Mouse (Mus musculus) forebrain, embryonic 15.5 days (tissue): ENCODE data around the gene Fam19a2. TPM values are rescaled to one million over a fixed set of nuclear protein-coding genes. Genes with fewer than 3 reads are reported as not detected.

Source experiments
- ATAC-seq: fragments of 200-750 bp; cut with Nextera tagmentation; replicated peaks from 2 replicates; pipeline ENCODE4 v1.8.0; 2017; ENCODE audit warnings: mild to moderate bottlenecking, moderate TSS enrichment, moderate library complexity
- H3K27ac ChIP-seq: fragments of 300-500 bp; sonication (generic); replicated peaks from 2 replicates; pipeline ENCODE4 v1.5.1; 2015; ENCODE audit warnings: mild to moderate bottlenecking, inconsistent platforms
- H3K27me3 ChIP-seq: fragments of 300-500 bp; sonication (generic); 2 replicates; pipeline ENCODE4 v1.6.1; 2015; ENCODE audit warnings: inconsistent platforms
- H3K36me3 ChIP-seq: fragments of 300-500 bp; sonication (generic); 2 replicates; pipeline ENCODE4 v1.6.1; 2015; ENCODE audit warnings: mild to moderate bottlenecking, inconsistent platforms
- H3K4me1 ChIP-seq: fragments of 300-500 bp; sonication (generic); 2 replicates; pipeline ENCODE4 v1.6.1; 2015; ENCODE audit warnings: inconsistent platforms
- H3K4me2 ChIP-seq: fragments of 300-500 bp; sonication (generic); replicated peaks from 2 replicates; pipeline ENCODE4 v1.6.1; 2015; ENCODE audit warnings: mild to moderate bottlenecking, inconsistent platforms
- H3K4me3 ChIP-seq: fragments of 300-500 bp; sonication (generic); 2 replicates; pipeline ENCODE4 v1.5.1; 2015; ENCODE audit warnings: mild to moderate bottlenecking, inconsistent platforms
- H3K9ac ChIP-seq: fragments of 300-500 bp; sonication (generic); replicated peaks from 2 replicates; pipeline ENCODE4 v1.6.1; 2015; ENCODE audit warnings: mild to moderate bottlenecking, inconsistent platforms
- H3K9me3 ChIP-seq: fragments of 300-500 bp; sonication (generic); 2 replicates; pipeline ENCODE4 v1.6.1; 2016; ENCODE audit warnings: inconsistent platforms
- WGBS: fragments of 180-500 bp; shearing (Covaris S2); methylation state at CpG from one replicate; pipeline ENCODE4 v1.1.7; 2015; ENCODE audit warnings: mixed read lengths; 5-methylcytosine and 5-hydroxymethylcytosine counted together
- polyA plus RNA-seq: library from polyadenylated mRNA; unstranded; fragments of >200 nt; fragmentation: Nextera tagmentation; extraction: Ambion mirVana; gene quantifications from 2 replicates; pipeline ENCODE4 v1.2.1, GENCODE M21; 2015

The Fam19a2 gene
- polyA plus RNA-seq, 1 experiment from 2014 or later, result 39.2 TPM

DNA sequence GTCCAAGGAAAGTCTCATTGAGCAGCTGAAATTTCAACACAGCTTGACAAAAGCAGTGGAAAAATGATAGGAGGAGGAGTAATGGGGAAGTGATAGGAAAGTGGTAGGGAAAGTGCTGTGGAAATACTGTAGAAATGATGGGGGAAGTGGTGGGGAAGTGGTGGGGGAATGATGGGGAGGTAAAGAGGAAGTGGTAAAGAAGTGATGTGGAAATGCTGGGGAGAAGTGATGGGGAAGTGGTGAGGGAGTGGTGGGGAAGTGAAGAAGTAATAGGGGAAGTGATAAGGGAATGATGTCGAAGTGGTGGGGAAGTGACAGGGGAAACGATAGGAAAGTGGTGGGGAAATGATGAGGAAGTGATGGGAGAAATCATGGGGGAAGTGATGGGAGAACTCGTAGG, 198.5 kb downstream of the Fam19a2 start:
- Histone ChIP-seq H3K27me3 (no peaks in the 10 kb centered on the region), H3K9ac (no peak overlapping the region), H3K36me3 (no peaks in the 10 kb centered on the region), H3K27ac (no peak overlapping the region), H3K4me1 (peaks cover 10% of the 10 kb centered on the region), H3K9me3 (no peaks in the 10 kb centered on the region), H3K4me2 (no peak overlapping the region), H3K4me3 (no peak overlapping the region)
- no peak for ATAC-seq
- 94% methylated on average over 3 of the region's 3 CpGs for WGBS

DNA sequence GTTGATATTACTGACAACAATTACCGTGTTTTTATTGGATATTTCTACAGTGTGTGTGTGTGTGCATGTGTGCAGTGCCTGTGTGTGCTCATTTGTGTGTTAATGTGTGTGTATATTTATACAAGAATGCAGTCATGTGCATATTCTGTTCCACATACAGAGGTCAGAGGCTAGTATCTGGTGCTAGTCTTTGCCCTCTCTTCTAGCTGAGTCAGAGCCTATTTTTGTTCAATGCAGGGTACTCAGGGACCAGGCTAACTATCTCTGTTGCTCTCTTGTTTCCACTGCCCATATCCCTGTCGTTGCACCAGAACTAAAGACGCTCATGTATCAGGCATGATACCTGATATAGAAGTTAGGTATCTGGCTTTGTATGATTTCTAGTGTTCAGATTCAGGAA, 251.0 kb downstream of the Fam19a2 start:
- H3K4me1 ChIP-seq, result no peaks in the 10 kb centered on the region
- WGBS, result 91% methylated on average over 3 of the region's 3 CpGs
- ATAC-seq, result no peak

DNA sequence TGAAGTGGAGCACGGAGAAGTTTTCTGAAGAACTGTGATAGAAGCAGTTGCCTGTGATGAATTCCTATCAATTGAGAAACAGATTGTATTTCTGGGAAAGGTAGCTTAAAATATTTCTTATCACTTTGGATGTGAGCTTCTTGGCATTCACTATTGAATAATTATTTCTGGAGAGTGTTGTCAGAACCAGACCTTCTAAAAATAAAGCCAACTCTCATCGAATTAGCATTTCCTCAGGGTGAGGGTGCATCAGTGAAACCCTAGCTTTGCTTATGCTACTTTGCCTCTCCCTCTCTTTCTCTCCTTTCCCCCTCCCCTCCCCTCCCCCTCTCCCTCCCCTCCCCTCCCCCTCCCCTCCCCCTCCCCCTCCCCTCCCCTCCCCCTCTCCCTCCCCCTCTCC, 256.8 kb downstream of the Fam19a2 start:
- no peak overlapping the region for H3K27ac ChIP-seq
- 80% methylated on average over 2 of the region's 2 CpGs for WGBS
- no peak overlapping the region for H3K9ac ChIP-seq
- H3K9me3 ChIP-seq, result 0 out of 2 replicates have a peak, but pooled peaks cover 4% of the 10 kb centered on the region
- H3K36me3 ChIP-seq, result no peaks in the 10 kb centered on the region
- no peak overlapping the region for H3K4me2 ChIP-seq
- ATAC-seq, result no peak
- no peak overlapping the region for H3K4me3 ChIP-seq
- no peaks in the 10 kb centered on the region for H3K4me1 ChIP-seq
- no peaks in the 10 kb centered on the region for H3K27me3 ChIP-seq

More for the DNA sequence above, 251.0 kb downstream of the Fam19a2 start:
- Histone ChIP-seq H3K9ac (no peak overlapping the region), H3K36me3 (no peaks in the 10 kb centered on the region), H3K27me3 (no peaks in the 10 kb centered on the region), H3K4me3 (no peak overlapping the region), H3K9me3 (no peaks in the 10 kb centered on the region), H3K27ac (no peak overlapping the region), H3K4me2 (no peak overlapping the region)

DNA sequence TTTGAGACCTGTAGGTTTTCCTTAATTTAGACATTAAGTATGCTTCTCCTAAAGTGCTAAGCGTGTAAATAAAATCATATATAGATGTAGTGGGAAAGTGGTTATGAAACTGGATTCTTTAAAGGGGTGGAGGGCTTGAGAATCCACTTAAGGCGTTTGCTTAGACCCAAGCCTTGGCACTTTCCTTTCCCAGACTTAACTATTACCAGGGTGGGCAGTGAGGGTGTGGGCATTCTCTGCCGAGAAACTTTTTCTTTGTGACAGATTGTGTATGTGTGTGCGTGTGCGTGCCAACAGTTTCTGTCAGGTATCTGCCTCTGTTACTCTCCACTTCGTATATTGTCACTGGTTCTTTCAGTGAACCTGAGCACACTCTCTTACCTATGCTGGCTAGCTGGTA, 257.4 kb downstream of the Fam19a2 start:
- Histone ChIP-seq H3K4me2 (no peak overlapping the region), H3K27ac (no peak overlapping the region), H3K9me3 (0 out of 2 replicates have a peak, but pooled peaks cover 4% of the 10 kb centered on the region), H3K9ac (no peak overlapping the region), H3K27me3 (no peaks in the 10 kb centered on the region), H3K4me1 (no peaks in the 10 kb centered on the region), H3K36me3 (no peaks in the 10 kb centered on the region), H3K4me3 (no peak overlapping the region)
- no peak for ATAC-seq
- 91% methylated on average over 6 of the region's 6 CpGs for WGBS

DNA sequence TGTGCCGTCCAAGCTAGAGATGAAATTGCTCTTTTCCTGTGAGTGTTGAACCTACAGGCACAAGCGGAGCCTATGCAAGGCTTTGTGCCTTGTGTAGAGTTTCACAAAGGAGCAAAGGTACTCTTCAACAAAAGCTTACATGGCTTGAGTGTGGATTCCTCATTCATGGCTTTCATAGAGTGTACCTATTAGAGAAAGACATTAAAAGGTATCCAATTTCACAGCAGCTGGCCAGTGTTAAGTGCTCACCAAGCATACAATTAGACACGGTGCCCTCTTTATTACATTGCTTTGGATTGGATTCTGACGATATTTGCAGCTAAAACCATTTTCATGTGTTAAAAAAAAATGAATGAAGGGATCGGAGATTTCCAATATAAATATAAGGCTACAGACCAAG, 261.6 kb downstream of the Fam19a2 start:
- no peaks in the 10 kb centered on the region for H3K4me1 ChIP-seq
- no peak for ATAC-seq
- H3K27ac ChIP-seq, result no peak overlapping the region
- H3K4me3 ChIP-seq, result no peak overlapping the region
- 47% methylated on average over 5 of the region's 5 CpGs for WGBS
- H3K9ac ChIP-seq, result no peak overlapping the region
- H3K9me3 ChIP-seq, result 0 out of 2 replicates have a peak, but pooled peaks cover 4% of the 10 kb centered on the region
- H3K27me3 ChIP-seq, result no peaks in the 10 kb centered on the region
- H3K36me3 ChIP-seq, result no peaks in the 10 kb centered on the region
- H3K4me2 ChIP-seq, result no peak overlapping the region

DNA sequence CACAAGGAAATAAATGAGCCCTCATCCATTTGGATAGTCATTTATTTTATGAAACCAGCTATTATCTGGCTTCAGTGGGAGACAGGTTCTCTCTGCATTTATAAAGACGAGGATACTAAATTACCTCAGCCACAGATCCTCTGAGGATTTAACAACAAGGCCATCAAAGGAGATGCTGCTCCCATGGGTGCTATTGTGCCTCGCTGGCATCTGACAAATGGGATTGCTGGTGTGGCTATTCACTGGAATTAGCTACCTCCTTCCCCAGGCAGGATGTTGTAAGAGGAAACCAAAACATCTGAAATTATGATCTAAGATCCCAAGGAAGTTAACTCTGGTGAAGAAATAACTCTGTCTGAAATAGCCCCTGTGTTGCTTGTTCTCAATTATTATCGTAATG, 262.3 kb downstream of the Fam19a2 start:
- Histone ChIP-seq H3K27me3 (no peaks in the 10 kb centered on the region), H3K4me1 (no peaks in the 10 kb centered on the region), H3K4me3 (no peak overlapping the region), H3K9ac (no peak overlapping the region), H3K27ac (no peak overlapping the region), H3K36me3 (no peaks in the 10 kb centered on the region), H3K4me2 (no peak overlapping the region), H3K9me3 (0 out of 2 replicates have a peak, but pooled peaks cover 4% of the 10 kb centered on the region)
- 56% methylated on average over 3 of the region's 3 CpGs for WGBS
- ATAC-seq, result no peak

DNA sequence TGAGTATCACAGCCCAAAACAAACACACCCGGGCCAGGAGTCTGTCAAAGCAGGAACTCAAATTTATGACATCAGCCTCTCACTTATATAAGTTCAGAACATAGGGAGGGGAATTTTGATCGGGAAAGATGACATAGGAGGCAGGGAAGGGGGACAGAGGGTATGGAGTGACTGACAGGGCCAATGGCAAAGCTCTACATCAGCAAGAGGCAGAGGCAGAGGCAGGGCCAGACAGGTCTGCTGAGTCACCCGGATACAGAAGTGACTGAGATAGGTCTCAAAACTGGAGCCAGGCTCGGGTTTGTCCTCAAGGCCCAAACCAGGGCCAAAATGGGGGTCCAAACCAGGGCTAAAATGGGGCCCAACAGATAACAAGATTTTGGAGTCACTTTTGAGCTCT, 272.3 kb downstream of the Fam19a2 start:
- Histone ChIP-seq H3K27ac (no peak overlapping the region), H3K4me1 (no peaks in the 10 kb centered on the region), H3K4me3 (no peak overlapping the region), H3K9ac (no peak overlapping the region), H3K9me3 (no peaks in the 10 kb centered on the region), H3K27me3 (no peaks in the 10 kb centered on the region), H3K4me2 (no peak overlapping the region), H3K36me3 (no peaks in the 10 kb centered on the region)
- 88% methylated on average over 4 of the region's 4 CpGs for WGBS
- ATAC-seq, result no peak

DNA sequence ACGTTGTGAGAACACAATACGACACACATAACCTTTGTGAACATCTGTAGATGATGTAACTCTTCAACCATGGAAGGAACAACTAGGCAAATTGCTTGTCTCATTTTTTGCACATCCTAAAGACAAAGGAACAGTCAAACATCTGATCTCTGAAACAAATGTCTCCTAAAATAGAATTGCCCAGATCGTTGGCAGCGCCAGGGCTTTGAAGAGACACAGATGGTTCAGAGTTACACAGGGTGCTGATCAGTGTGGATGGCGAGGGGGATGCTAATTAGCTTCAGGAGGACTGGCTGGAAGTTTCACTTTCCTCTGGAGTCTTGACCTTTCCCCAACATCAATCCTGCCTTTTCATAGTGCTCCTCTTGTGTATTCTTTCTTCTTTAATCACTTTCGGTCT, 284.6 kb downstream of the Fam19a2 start:
- Histone ChIP-seq H3K9me3 (no peaks in the 10 kb centered on the region), H3K4me2 (no peak overlapping the region), H3K9ac (no peak overlapping the region), H3K36me3 (no peaks in the 10 kb centered on the region), H3K4me3 (no peak overlapping the region), H3K4me1 (no peaks in the 10 kb centered on the region), H3K27me3 (no peaks in the 10 kb centered on the region), H3K27ac (no peak overlapping the region)
- no peak for ATAC-seq
- 72% methylated on average over 6 of the region's 6 CpGs for WGBS

DNA sequence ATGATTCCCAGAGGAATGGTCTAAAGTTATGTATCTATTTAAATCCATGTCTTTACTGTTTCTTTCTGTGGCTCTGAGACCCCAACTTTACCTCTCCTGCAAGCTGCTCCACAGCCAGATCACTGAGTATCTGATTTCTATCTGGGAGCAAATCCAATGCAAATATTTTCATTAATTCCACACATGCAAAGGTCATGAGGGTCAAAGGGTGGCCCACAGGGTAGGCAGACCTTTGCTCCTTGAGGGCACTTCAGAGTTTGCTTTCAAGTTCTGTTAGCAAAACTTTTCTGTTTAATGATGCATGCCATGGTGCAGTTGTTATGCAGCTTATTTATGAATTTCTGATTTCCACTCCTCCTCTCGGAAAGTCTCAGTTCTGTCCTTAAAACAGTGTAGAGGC, 303.9 kb downstream of the Fam19a2 start:
- Histone ChIP-seq H3K9ac (no peak overlapping the region), H3K4me3 (no peak overlapping the region), H3K27ac (no peak overlapping the region), H3K27me3 (no peaks in the 10 kb centered on the region), H3K9me3 (no peaks in the 10 kb centered on the region), H3K4me2 (no peak overlapping the region), H3K4me1 (no peaks in the 10 kb centered on the region), H3K36me3 (no peaks in the 10 kb centered on the region)
- no peak for ATAC-seq
- 90% methylated on average over 1 of the region's 1 CpGs for WGBS

DNA sequence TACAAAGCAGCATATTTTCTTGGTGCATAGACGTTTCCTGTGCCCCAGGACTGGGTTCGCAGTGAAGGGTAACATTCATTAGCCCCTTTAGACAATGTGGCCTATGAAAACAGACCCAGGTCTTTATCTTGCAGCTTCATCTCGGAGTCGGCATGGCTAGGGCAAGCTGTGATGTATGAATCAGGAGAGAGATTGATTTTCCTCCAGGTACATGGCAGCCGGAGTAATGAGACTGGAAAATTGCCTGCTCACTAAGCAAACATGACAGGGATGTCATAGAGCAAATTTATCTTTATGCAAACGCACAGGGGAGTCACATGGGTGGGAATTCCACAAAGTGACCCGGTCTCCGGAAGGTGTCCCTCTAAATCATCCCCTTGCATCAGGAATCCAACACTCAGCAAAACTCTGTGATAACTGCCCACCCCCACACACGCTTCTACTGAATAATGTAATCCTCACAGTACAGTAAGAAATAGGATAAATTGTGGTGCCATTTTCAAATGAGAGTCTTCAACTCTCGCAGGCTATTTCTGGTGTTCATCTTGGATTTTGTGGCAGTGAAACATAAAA, 306.9 kb downstream of the Fam19a2 start:
- Histone ChIP-seq H3K27me3 (no peaks in the 10 kb centered on the region), H3K27ac (no peak overlapping the region), H3K4me1 (no peaks in the 10 kb centered on the region), H3K4me3 (no peak overlapping the region), H3K9ac (no peak overlapping the region), H3K36me3 (no peaks in the 10 kb centered on the region), H3K9me3 (no peaks in the 10 kb centered on the region), H3K4me2 (no peak overlapping the region)
- 83% methylated on average over 10 of the region's 10 CpGs for WGBS
- no peak for ATAC-seq

DNA sequence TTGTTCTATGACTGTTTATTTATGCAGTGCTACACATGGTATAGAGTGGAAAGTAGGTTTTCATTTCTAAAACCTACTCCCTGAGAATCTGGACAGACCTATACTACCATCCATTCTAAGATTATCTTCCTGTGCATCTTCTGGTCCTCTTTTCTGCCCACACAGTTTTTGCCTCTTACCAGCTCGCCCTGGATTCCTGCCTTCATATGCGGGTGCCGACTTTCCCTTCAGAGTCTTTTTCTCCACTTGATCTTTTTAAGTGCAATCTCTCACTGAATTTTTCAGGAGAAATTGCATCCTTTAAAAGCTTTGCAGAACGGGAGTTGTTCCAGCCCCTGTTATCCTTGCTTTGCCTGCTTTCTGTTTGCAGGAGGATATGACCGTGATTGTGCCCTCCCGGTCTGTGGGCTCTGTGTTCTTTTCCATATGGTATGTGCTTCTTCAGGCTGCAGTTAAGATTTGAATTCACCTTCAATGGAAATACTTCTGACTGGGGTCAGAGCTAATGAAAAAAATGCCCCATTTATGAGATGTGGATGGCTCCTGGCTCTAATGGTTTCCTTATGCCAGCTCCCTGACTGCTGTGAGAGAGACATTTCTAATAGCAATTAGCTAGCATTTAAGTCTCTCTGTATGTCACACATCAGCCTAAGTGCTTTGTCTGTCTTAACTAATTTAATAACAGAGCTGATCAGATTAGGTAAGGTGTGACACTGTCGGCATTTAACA, 308.7 kb downstream of the Fam19a2 start:
- ATAC-seq, result no peak
- H3K9ac ChIP-seq, result no peak overlapping the region
- H3K27me3 ChIP-seq, result no peaks in the 10 kb centered on the region
- 86% methylated on average over 7 of the region's 7 CpGs for WGBS
- no peaks in the 10 kb centered on the region for H3K36me3 ChIP-seq
- H3K4me1 ChIP-seq, result no peaks in the 10 kb centered on the region
- H3K27ac ChIP-seq, result no peak overlapping the region
- no peak overlapping the region for H3K4me3 ChIP-seq
- H3K9me3 ChIP-seq, result no peaks in the 10 kb centered on the region
- no peak overlapping the region for H3K4me2 ChIP-seq

DNA sequence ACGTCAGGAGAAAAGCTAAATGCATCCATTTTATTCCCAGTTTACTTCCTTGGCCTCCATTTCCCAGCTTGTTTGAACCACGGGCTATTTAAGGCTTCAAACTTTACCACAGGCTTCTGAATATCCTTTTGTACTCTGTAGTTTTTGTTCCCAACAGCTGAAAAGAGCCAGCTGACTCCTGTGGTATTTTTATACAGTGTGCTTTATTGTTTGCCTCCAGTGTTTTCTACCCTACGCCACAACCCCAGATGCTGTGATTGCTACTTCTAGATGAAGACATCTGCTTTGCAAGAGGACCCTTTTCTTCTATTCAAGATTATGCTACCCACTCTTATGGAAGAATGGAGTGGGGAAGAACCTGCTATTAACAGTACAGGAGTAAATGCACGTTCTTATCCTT, 314.0 kb downstream of the Fam19a2 start:
- H3K4me3 ChIP-seq, result no peak overlapping the region
- ATAC-seq, result peak; percentile 53
- no peaks in the 10 kb centered on the region for H3K27me3 ChIP-seq
- no peak overlapping the region for H3K27ac ChIP-seq
- no peak overlapping the region for H3K9ac ChIP-seq
- H3K9me3 ChIP-seq, result no peaks in the 10 kb centered on the region
- 0 out of 2 replicates have a peak, but pooled peaks cover 4% of the 10 kb centered on the region for H3K4me1 ChIP-seq
- 28% methylated on average over 4 of the region's 4 CpGs for WGBS
- no peak overlapping the region for H3K4me2 ChIP-seq
- H3K36me3 ChIP-seq, result no peaks in the 10 kb centered on the region

DNA sequence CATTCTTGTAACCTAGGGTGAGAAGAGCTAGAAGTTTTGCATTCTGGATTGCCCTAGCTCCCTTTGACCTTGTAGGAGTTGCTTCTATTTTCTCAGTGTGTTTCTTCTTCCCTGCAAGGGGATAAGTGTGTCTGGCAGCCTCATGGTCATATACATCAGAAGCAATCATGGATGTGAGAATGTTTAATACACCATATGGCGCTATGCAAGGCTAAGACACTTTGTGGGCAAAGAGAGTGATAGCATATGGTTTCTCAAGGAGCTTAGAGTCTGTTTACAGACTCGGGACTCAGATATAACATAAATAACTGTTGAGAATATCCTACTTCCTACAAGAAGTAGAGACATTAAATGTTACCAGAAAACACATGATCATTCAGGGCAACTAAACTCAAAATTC, 315.2 kb downstream of the Fam19a2 start:
- 0 out of 2 replicates have a peak, but pooled peaks cover 4% of the 10 kb centered on the region for H3K4me1 ChIP-seq
- no peak overlapping the region for H3K27ac ChIP-seq
- no peak overlapping the region for H3K4me3 ChIP-seq
- no peak overlapping the region for H3K9ac ChIP-seq
- peak; percentile 78; the same call in 1 of the 2 replicates for ATAC-seq
- 65% methylated on average over 2 of the region's 2 CpGs for WGBS
- no peaks in the 10 kb centered on the region for H3K27me3 ChIP-seq
- no peaks in the 10 kb centered on the region for H3K9me3 ChIP-seq
- H3K36me3 ChIP-seq, result no peaks in the 10 kb centered on the region
- no peak overlapping the region for H3K4me2 ChIP-seq
